In the genomic region with DNA sequence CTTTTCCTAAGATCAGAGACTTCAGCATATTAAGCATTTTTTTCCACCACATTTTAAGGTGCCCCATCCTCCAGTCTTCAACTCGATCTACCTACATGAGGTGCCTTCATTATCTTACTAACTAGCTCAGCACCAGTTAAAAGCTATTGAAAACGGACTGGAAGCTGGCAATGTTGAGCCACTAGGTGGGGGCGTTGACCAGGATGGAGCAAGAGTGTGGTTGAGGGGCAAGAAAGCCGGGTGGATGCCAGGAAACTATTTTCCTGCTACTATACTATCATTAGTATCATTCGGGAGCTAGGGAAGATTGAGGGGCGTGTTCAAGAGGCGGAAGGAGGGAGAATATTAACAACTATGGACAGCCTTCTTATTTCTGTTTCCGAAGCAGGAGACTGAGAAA, we compare ENCODE assay signal across 8 mouse cellular contexts. TPM values are rescaled to one million over a fixed set of nuclear protein-coding genes. Genes with fewer than 3 reads are reported as not detected.
DNase-seq lines count a peak whose midpoint lies in the region; ATAC-seq and TF ChIP-seq lines count a peak whose summit lies in the region.

No protein-coding gene starts in this region.

- no peaks in the 10 kb centered on the region for H3K36me3 ChIP-seq in heart, embryonic 13.5 days
- no peaks in the 10 kb centered on the region for H3K36me3 ChIP-seq in kidney, postnatal 0 days (ENCODE audit: insufficient read depth, low read length)
- H3K36me3 ChIP-seq in midbrain, embryonic 16.5 days (ENCODE audit: control insufficient read depth, insufficient read depth, low read length), result no peaks in the 10 kb centered on the region

- WGBS in heart, embryonic 13.5 days, result 8% methylated on average over 8 of the region's 8 CpGs
- WGBS in kidney, postnatal 0 days, result 5% methylated on average over 8 of the region's 8 CpGs
- 10% methylated on average over 8 of the region's 8 CpGs for WGBS in midbrain, embryonic 16.5 days

- no peak overlapping the region for H3K9ac ChIP-seq in heart, embryonic 13.5 days
- no peak overlapping the region for H3K9ac ChIP-seq in kidney, postnatal 0 days (ENCODE audit: low read depth, low read length)
- no peak overlapping the region for H3K9ac ChIP-seq in midbrain, embryonic 16.5 days (ENCODE audit: low read depth, low read length)

- peak overlapping the region; percentile 100 for H3K4me2 ChIP-seq in heart, embryonic 13.5 days
- peak overlapping the region; percentile 36 for H3K4me2 ChIP-seq in kidney, postnatal 0 days (ENCODE audit: low read length)
- H3K4me2 ChIP-seq in midbrain, embryonic 16.5 days (ENCODE audit: low read length), result peak overlapping the region; percentile 99

- peak overlapping the region; percentile 21 for H3K4me3 ChIP-seq in heart, embryonic 13.5 days
- no peak overlapping the region for H3K4me3 ChIP-seq in kidney, postnatal 0 days (replicated peaks; ENCODE audit: low read depth, low read length)
- peak overlapping the region; percentile 85 for H3K4me3 ChIP-seq in midbrain, embryonic 16.5 days (ENCODE audit: low read depth, low read length)

- no peak overlapping the region for H3K27ac ChIP-seq in heart, embryonic 13.5 days (replicated peaks)
- no peak overlapping the region for H3K27ac ChIP-seq in kidney, postnatal 0 days
- no peak overlapping the region for H3K27ac ChIP-seq in midbrain, embryonic 16.5 days (ENCODE audit: low read length)

- TF ChIP-seq CTCF in kidney, postnatal 0 days (IDR thresholded peaks at IDR 0.05; ENCODE audit: low read depth), result peak; percentile 78

- H3K9me3 ChIP-seq in heart, embryonic 13.5 days, result no peaks in the 10 kb centered on the region
- H3K9me3 ChIP-seq in kidney, postnatal 0 days (replicated peaks; ENCODE audit: low read length), result no peaks in the 10 kb centered on the region
- H3K9me3 ChIP-seq in midbrain, embryonic 16.5 days (replicated peaks; ENCODE audit: control insufficient read depth, low read length, poor library complexity, severe bottlenecking), result no peaks in the 10 kb centered on the region

- DNase-seq in layer of hippocampus, postnatal 10 days (ENCODE audit: low spot score in 2 of 2), result peak; percentile 37 to 45
- DNase-seq in layer of hippocampus, adult 9-10 months (ENCODE audit: low spot score), result no peak
- DNase-seq in adrenal gland, postnatal 10 days, result peak; percentile 52
- DNase-seq in kidney, postnatal 0 days (ENCODE audit: low spot score), result peak; percentile 68
- no peak for DNase-seq in spleen, postnatal 36 days (ENCODE audit: low spot score in 2 of 2)
- no peak for DNase-seq in frontal cortex, postnatal 25 days (ENCODE audit: low spot score in 2 of 2)

- peaks cover 40% of the 10 kb centered on the region for H3K27me3 ChIP-seq in heart, embryonic 13.5 days (replicated peaks)
- peaks cover 40% of the 10 kb centered on the region for H3K27me3 ChIP-seq in kidney, postnatal 0 days (ENCODE audit: insufficient read depth, low read length)
- peaks cover 17% of the 10 kb centered on the region for H3K27me3 ChIP-seq in midbrain, embryonic 16.5 days (ENCODE audit: control insufficient read depth, insufficient read depth, low read depth, low read length)

- H3K4me1 ChIP-seq in heart, embryonic 13.5 days, result peaks cover 21% of the 10 kb centered on the region
- 0 out of 2 replicates have a peak, but pooled peaks cover 8% of the 10 kb centered on the region for H3K4me1 ChIP-seq in kidney, postnatal 0 days (replicated peaks; ENCODE audit: insufficient read depth, low read length)
- peaks cover 17% of the 10 kb centered on the region for H3K4me1 ChIP-seq in midbrain, embryonic 16.5 days (ENCODE audit: control insufficient read depth, insufficient read depth, low read length)

- no peak for ATAC-seq in heart, embryonic 13.5 days (ENCODE audit: extremely low read depth, insufficient number of reproducible peaks, low FRiP score, low TSS enrichment)
- no peak for ATAC-seq in kidney, postnatal 0 days (replicated peaks; ENCODE audit: low FRiP score, low read depth)
- no peak for ATAC-seq in midbrain, embryonic 16.5 days

RNA-seq across cellular contexts. Expression of a gene that starts 1.5 kb away (rescaled TPM):
- total RNA-seq in layer of hippocampus, postnatal 10 days (2021), result 1 to 10 TPM; 7.8 to 8.3 TPM
- 1 to 10 TPM; 8.5 to 9.6 TPM for total RNA-seq in adrenal gland, postnatal 10 days (2021)
- polyA plus RNA-seq in heart, embryonic 13.5 days (2015; fragmentation: Nextera tagmentation; extraction: Ambion mirVana), result 0.73 and 0.84 TPM in 2 replicates
- polyA plus RNA-seq in kidney, postnatal 0 days (2015; fragmentation: Nextera tagmentation; extraction: Ambion mirVana), result 0.11 and 0.17 TPM in 2 replicates
- polyA plus RNA-seq in midbrain, embryonic 16.5 days (2015; fragmentation: Nextera tagmentation; extraction: Ambion mirVana), result 5.4 and 7.0 TPM in 2 replicates

Comparison
In these comparisons a context has a peak if more than half of its experiments do, and no peak if none do; other contexts are left out.
1. DNase-seq: peak in layer of hippocampus, postnatal 10 days (2 of 2), adrenal gland, postnatal 10 days (single experiment) and kidney, postnatal 0 days (single experiment); none in layer of hippocampus, adult 9-10 months (single experiment), spleen, postnatal 36 days (0 of 2) and frontal cortex, postnatal 25 days (0 of 2).
2. H3K4me2 ChIP-seq: peak in every context shown above with its lines; median percentile 100 in heart, embryonic 13.5 days; 99 in midbrain, embryonic 16.5 days; 36 in kidney, postnatal 0 days.